Mouse (Mus musculus): ENCODE data around the gene Mvp. TPM values are rescaled to one million over a fixed set of nuclear protein-coding genes. Genes with fewer than 3 reads are reported as not detected.

The Mvp gene
- polyA plus RNA-seq, 1 experiment from 2014 or later, result 10.9 TPM

DNA sequence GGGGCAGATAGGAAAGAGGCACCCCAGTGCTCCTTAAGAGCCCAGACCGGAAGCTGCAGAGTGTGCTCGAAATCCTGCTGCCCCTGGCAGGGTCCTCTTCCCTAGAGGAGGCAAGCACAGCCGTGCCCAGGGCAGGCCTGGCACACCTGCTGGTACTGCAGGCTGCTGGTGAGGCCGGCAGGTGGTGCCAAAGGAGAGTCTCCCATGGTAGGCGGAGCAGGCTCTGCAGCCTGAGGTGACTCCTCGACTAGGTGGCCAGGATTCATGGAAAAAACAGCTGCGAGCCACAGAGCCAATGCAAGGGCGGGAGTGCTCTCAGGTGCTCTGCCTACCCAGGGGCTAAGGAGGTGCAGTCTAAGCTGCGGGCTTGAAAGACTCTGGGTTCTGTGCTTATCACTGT lies 28.1 kb downstream of the Mvp start:
- TF ChIP-seq EP300 (IDR thresholded peaks at IDR 0.05; ENCODE audit: low read depth) (no peak), CTCF (IDR thresholded peaks at IDR 0.05; ENCODE audit: low read depth) (peak; percentile 62)
- Histone ChIP-seq H3K9me3 (ENCODE audit: low read length) (no peaks in the 10 kb centered on the region), H3K9ac (replicated peaks) (no peak overlapping the region), H3K36me3 (replicated peaks; ENCODE audit: insufficient read depth, low read length) (peaks cover 17% of the 10 kb centered on the region), H3K27ac (ENCODE audit: low read depth) (no peak overlapping the region), H3K4me1 (ENCODE audit: insufficient read depth) (peaks cover 8% of the 10 kb centered on the region; the same call in 1 of the 2 replicates), H3K4me3 (ENCODE audit: low read depth, low read length) (no peak overlapping the region), H3K27me3 (ENCODE audit: insufficient read depth, low read length) (no peaks in the 10 kb centered on the region), H3K4me2 (ENCODE audit: low read depth, low read length) (no peak overlapping the region)
- DNase-seq (peak; percentile 49), ATAC-seq (peak; percentile 38; the same call in 1 of the 2 replicates)
- WGBS (ENCODE audit: insufficient replicate concordance), result 52% methylated on average over 9 of the region's 9 CpGs

DNA sequence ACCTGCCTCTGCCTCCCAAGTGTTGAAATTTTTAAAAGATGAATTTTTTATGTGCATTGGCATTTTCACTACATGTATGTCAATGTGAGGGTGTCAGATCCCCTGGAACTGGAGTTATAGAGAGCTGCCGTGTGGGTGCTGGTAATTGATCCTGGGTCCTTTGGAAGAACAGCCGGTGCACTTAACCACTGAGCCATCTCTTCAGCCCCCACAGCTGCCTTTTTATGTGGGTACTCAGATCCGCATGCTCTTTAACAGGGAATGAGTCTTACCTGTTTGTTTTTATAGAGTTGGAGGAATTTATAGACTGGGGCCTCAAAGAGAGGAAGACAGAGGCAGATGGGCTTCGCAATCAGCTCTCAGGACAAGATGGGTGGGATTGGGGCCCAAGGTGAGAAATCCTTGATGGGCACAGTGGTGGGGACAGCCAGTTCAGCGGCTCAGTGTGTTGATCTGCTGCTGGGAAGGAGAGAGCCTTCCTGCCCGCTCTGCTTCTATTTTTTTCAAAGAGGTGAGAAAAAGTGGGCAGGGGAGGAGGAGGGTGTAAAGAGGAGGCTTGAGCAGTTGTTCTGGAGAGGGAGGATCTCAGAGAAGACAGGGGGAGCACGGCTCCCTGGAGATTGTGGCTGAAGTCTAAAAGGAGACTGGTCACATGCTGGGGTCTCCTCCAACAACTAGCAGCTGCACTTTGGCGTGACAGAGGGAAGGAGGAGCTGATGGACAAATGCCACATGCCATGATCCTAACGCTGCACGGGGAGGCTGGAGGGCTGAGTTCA lies 29.6 kb downstream of the Mvp start:
- Histone ChIP-seq H3K27ac (ENCODE audit: low read depth) (no peak overlapping the region), H3K36me3 (replicated peaks; ENCODE audit: insufficient read depth, low read length) (peaks cover 23% of the 10 kb centered on the region), H3K4me1 (ENCODE audit: insufficient read depth) (peaks cover 8% of the 10 kb centered on the region; the same call in 1 of the 2 replicates), H3K9ac (replicated peaks) (no peak overlapping the region), H3K9me3 (ENCODE audit: low read length) (no peaks in the 10 kb centered on the region), H3K4me2 (ENCODE audit: low read depth, low read length) (no peak overlapping the region), H3K4me3 (ENCODE audit: low read depth, low read length) (no peak overlapping the region), H3K27me3 (ENCODE audit: insufficient read depth, low read length) (no peaks in the 10 kb centered on the region)
- no peak for ATAC-seq
- TF ChIP-seq EP300 (IDR thresholded peaks at IDR 0.05; ENCODE audit: low read depth) (no peak), CTCF (IDR thresholded peaks at IDR 0.05; ENCODE audit: low read depth) (no peak)
- DNase-seq, result no peak
- WGBS (ENCODE audit: insufficient replicate concordance), result 64% methylated on average over 10 of the region's 10 CpGs

DNA sequence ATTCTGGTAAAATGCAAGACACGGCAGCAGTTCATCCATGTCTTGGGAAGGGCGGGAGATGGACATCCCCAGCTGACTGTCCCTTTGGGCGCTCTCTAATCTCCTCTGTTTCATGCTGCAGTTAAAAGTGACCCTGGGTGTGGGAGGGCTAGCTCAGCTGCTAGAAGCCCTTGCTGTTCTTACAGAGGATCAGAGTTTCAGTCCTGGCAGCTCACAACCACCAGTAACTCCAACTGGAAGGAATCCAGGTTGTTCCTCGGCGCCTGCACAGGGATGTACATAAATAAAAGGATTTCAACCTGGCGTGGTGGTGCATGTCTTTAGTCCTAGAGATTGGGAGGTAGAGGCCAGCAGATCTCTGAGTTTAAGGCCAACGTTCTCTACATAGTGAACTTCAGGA lies 31.3 kb downstream of the Mvp start:
- ATAC-seq (no peak), DNase-seq (no peak)
- no peak overlapping the region for H3K27ac ChIP-seq (ENCODE audit: low read depth)
- 81% methylated on average over 7 of the region's 7 CpGs for WGBS (ENCODE audit: insufficient replicate concordance)
- no peak for TF ChIP-seq CTCF (IDR thresholded peaks at IDR 0.05; ENCODE audit: low read depth)
- TF ChIP-seq EP300 (IDR thresholded peaks at IDR 0.05; ENCODE audit: low read depth), result no peak
- H3K9ac ChIP-seq (replicated peaks), result no peak overlapping the region
- H3K4me3 ChIP-seq (ENCODE audit: low read depth, low read length), result no peak overlapping the region
- H3K27me3 ChIP-seq (ENCODE audit: insufficient read depth, low read length), result no peaks in the 10 kb centered on the region
- peaks cover 11% of the 10 kb centered on the region for H3K4me1 ChIP-seq (ENCODE audit: insufficient read depth)
- H3K9me3 ChIP-seq (ENCODE audit: low read length), result no peaks in the 10 kb centered on the region
- H3K36me3 ChIP-seq (replicated peaks; ENCODE audit: insufficient read depth, low read length), result peaks cover 23% of the 10 kb centered on the region
- no peak overlapping the region for H3K4me2 ChIP-seq (ENCODE audit: low read depth, low read length)

DNA sequence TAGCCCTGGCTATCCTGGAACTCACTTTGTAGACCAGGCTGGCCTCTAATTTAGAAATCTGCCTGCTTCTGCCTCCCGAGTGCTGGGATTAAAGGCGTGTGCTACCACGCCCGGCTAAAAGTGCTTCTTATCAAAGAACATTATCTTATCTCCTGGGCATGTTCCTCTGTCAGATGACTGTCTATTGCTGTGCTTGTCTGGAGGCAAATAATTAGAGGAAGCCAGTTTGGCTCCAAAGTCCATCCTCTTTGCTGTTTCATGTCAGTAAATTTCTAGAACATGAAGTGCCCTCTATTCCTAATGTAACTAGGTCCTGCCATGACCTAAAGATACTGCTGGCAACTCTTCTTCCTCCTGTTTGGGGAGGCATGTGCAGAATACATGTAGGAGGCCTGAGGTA lies 32.4 kb downstream of the Mvp start:
- no peak for TF ChIP-seq EP300 (IDR thresholded peaks at IDR 0.05; ENCODE audit: low read depth)
- no peak for TF ChIP-seq CTCF (IDR thresholded peaks at IDR 0.05; ENCODE audit: low read depth)
- H3K9ac ChIP-seq (replicated peaks), result no peak overlapping the region
- H3K4me3 ChIP-seq (ENCODE audit: low read depth, low read length), result no peak overlapping the region
- H3K27me3 ChIP-seq (ENCODE audit: insufficient read depth, low read length), result no peaks in the 10 kb centered on the region
- peak; percentile 31; the same call in 1 of the 2 replicates for ATAC-seq
- no peak overlapping the region for H3K27ac ChIP-seq (ENCODE audit: low read depth)
- peaks cover 20% of the 10 kb centered on the region for H3K4me1 ChIP-seq (ENCODE audit: insufficient read depth)
- no peak overlapping the region for H3K4me2 ChIP-seq (ENCODE audit: low read depth, low read length)
- DNase-seq, result no peak
- 39% methylated on average over 4 of the region's 4 CpGs for WGBS (ENCODE audit: insufficient replicate concordance)
- peaks cover 27% of the 10 kb centered on the region for H3K36me3 ChIP-seq (replicated peaks; ENCODE audit: insufficient read depth, low read length)
- H3K9me3 ChIP-seq (ENCODE audit: low read length), result no peaks in the 10 kb centered on the region

DNA sequence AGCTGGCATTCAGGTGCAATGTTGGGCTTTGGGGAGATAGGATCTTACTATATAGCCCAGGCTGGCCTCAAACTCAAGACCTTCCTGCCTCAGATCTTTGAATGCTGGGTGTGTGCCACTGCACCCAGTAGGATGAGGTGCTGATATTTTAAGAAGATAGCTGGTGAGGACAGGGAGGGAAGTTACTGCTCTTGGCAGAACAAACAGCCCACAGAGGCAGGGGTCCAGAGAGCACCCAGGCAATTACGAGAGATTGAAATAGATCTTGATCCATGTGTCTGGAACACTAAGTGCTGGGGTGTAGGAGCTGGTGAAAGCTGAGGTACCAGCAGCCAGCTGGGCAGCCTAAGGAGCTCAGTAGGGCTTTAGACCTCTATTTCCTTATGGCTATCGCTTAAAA lies 32.8 kb downstream of the Mvp start:
- H3K27ac ChIP-seq (ENCODE audit: low read depth), result no peak overlapping the region
- H3K9me3 ChIP-seq (ENCODE audit: low read length), result no peaks in the 10 kb centered on the region
- no peak overlapping the region for H3K4me2 ChIP-seq (ENCODE audit: low read depth, low read length)
- DNase-seq, result no peak
- no peak overlapping the region for H3K9ac ChIP-seq (replicated peaks)
- peaks cover 23% of the 10 kb centered on the region for H3K4me1 ChIP-seq (ENCODE audit: insufficient read depth)
- H3K36me3 ChIP-seq (replicated peaks; ENCODE audit: insufficient read depth, low read length), result peaks cover 27% of the 10 kb centered on the region
- no peak overlapping the region for H3K4me3 ChIP-seq (ENCODE audit: low read depth, low read length)
- no peak for TF ChIP-seq CTCF (IDR thresholded peaks at IDR 0.05; ENCODE audit: low read depth)
- TF ChIP-seq EP300 (IDR thresholded peaks at IDR 0.05; ENCODE audit: low read depth), result no peak
- 89% methylated on average over 2 of the region's 2 CpGs for WGBS (ENCODE audit: insufficient replicate concordance)
- no peak for ATAC-seq
- no peaks in the 10 kb centered on the region for H3K27me3 ChIP-seq (ENCODE audit: insufficient read depth, low read length)

DNA sequence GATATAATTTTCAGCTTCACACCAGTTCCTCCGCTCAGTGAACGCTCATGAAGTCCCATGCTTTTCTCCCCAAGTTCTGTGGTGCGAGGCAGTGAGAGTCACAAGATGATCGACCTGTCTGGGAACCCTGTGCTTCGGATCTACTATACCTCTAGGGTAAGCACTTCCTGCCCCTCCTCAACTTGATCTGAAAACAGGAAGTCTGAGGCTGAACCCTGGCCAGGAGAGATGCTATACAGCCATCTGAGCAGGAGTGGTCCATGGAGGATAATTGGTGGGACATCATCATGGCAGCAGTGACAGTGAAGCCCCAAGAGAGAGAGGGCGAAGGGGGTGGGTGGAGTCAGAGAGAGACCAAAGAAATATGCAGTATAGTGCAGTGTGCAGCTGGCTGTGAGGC lies 35.6 kb downstream of the Mvp start:
- Histone ChIP-seq H3K36me3 (replicated peaks; ENCODE audit: insufficient read depth, low read length) (peaks cover 27% of the 10 kb centered on the region), H3K4me3 (ENCODE audit: low read depth, low read length) (no peak overlapping the region), H3K9ac (replicated peaks) (no peak overlapping the region), H3K4me2 (ENCODE audit: low read depth, low read length) (no peak overlapping the region), H3K4me1 (ENCODE audit: insufficient read depth) (peaks cover 31% of the 10 kb centered on the region), H3K9me3 (ENCODE audit: low read length) (no peaks in the 10 kb centered on the region), H3K27ac (ENCODE audit: low read depth) (no peak overlapping the region), H3K27me3 (ENCODE audit: insufficient read depth, low read length) (no peaks in the 10 kb centered on the region)
- DNase-seq (no peak), ATAC-seq (no peak)
- 70% methylated on average over 6 of the region's 6 CpGs for WGBS (ENCODE audit: insufficient replicate concordance)
- TF ChIP-seq EP300 (IDR thresholded peaks at IDR 0.05; ENCODE audit: low read depth) (no peak), CTCF (IDR thresholded peaks at IDR 0.05; ENCODE audit: low read depth) (no peak)
